In the genomic region with DNA sequence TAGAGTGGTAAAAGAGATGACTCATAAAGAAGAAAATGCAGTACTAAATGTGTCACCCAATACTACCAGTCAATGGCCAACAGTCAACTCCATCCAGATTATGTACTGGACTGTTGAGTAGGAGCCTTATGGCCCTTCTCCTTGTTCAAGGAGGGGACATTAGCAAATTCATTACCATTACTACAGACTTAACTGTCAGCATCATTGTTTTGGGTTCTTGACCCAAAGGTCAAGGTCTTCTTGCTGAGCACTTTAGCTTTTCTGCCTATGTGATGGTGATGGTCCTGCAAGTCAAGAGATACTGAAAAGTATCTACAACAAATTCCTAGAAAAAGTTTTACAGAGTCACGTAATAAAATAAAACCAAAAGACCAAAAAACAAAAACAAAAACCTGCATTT, we compare ENCODE assay signal across 29 mouse cellular contexts.
"Had no signal": no experiment of that assay in that cellular context is flagged by ENCODE, and none has a peak within 500 bp of the region (broad histone marks: within the 10 kb centered on the region; RNA-seq: fewer than 3 reads in every experiment).

No protein-coding gene starts in this region.

- H3K36me3 ChIP-seq: heart, embryonic 10.5 days; heart, embryonic 12.5 days; hindbrain, embryonic 10.5 days; hindbrain, embryonic 12.5 days; hindbrain, embryonic 15.5 days; kidney, embryonic 15.5 days; limb, embryonic 10.5 days; limb, embryonic 12.5 days; liver, embryonic 13.5 days; liver, embryonic 15.5 days had no signal

- H3K9me3 ChIP-seq: heart, embryonic 10.5 days; heart, embryonic 12.5 days; hindbrain, embryonic 10.5 days; hindbrain, embryonic 12.5 days; hindbrain, embryonic 15.5 days; kidney, embryonic 15.5 days; limb, embryonic 10.5 days; limb, embryonic 12.5 days; liver, embryonic 13.5 days; liver, embryonic 15.5 days had no signal

- H3K9ac ChIP-seq: heart, embryonic 12.5 days; hindbrain, embryonic 12.5 days; hindbrain, embryonic 15.5 days; kidney, embryonic 15.5 days; limb, embryonic 12.5 days; liver, embryonic 13.5 days; liver, embryonic 15.5 days; liver, postnatal 0 days had no signal

- DNase-seq: gastrocnemius, adult 2 months; gastrocnemius, postnatal 10 days; gastrocnemius, postnatal 25 days; heart, adult 18-20 months; heart, postnatal 10 days; heart, postnatal 4 days; kidney, adult 11 months; kidney, adult 2 months; kidney, adult 9 months; kidney, postnatal 14 days; kidney, postnatal 36 days; layer of hippocampus, adult 9-11 months; layer of hippocampus, postnatal 36 days; liver; liver, embryonic 13.5 days; liver, postnatal 0 days had no signal

- H3K4me2 ChIP-seq: heart, embryonic 12.5 days; hindbrain, embryonic 12.5 days; hindbrain, embryonic 15.5 days; kidney, embryonic 15.5 days; limb, embryonic 12.5 days; liver, embryonic 11.5 days; liver, embryonic 13.5 days; liver, embryonic 15.5 days had no signal

- H3K4me3 ChIP-seq: gastrocnemius, adult 2 months; heart, embryonic 10.5 days; heart, embryonic 12.5 days; hindbrain, embryonic 10.5 days; hindbrain, embryonic 12.5 days; hindbrain, embryonic 15.5 days; kidney, embryonic 15.5 days; limb, embryonic 10.5 days; limb, embryonic 12.5 days; liver, embryonic 13.5 days; liver, embryonic 15.5 days had no signal

- H3K4me1 ChIP-seq: heart, embryonic 10.5 days; heart, embryonic 12.5 days; hindbrain, embryonic 10.5 days; hindbrain, embryonic 12.5 days; hindbrain, embryonic 15.5 days; kidney, embryonic 15.5 days; limb, embryonic 10.5 days; limb, embryonic 12.5 days; liver, embryonic 13.5 days; liver, embryonic 15.5 days had no signal

- ATAC-seq: hindbrain, postnatal 0 days; intestine, embryonic 16.5 days; liver, postnatal 0 days had no signal

- H3K27ac ChIP-seq: gastrocnemius, adult 2 months; heart, embryonic 10.5 days; hindbrain, embryonic 10.5 days; hindbrain, embryonic 12.5 days; hindbrain, embryonic 15.5 days; hindbrain, postnatal 0 days; kidney, embryonic 15.5 days; kidney, postnatal 0 days; limb, embryonic 10.5 days; limb, embryonic 12.5 days; liver, embryonic 13.5 days; liver, embryonic 15.5 days had no signal

- H3K27me3 ChIP-seq: heart, embryonic 12.5 days; hindbrain, embryonic 12.5 days; hindbrain, embryonic 15.5 days; kidney, embryonic 15.5 days; limb, embryonic 12.5 days; liver, embryonic 13.5 days; liver, embryonic 15.5 days had no signal
